Mouse (Mus musculus): ENCODE data around the gene Emc4. TPM values are rescaled to one million over a fixed set of nuclear protein-coding genes. Genes with fewer than 3 reads are reported as not detected.

The Emc4 gene
- polyA plus RNA-seq (2014; fragmentation: Nextera tagmentation; extraction: Ambion mirVana) = 180 and 217 TPM in 2 replicates

- Histone ChIP-seq H3K9me3 (ENCODE audit: control insufficient read depth, low read length) (no peaks in the 10 kb centered on the region), H3K9ac (replicated peaks; ENCODE audit: low read depth, low read length) (peak within 1 kb of the TSS; percentile 51), H3K27ac (ENCODE audit: low read depth, low read length) (peak within 1 kb of the TSS; percentile 85), H3K36me3 (ENCODE audit: control insufficient read depth, insufficient read depth, low read length) (0 out of 2 replicates have a peak, but pooled peaks cover 3% of the 10 kb centered on the region), H3K4me3 (ENCODE audit: low read depth, low read length) (peak within 1 kb of the TSS; percentile 58), H3K27me3 (ENCODE audit: control insufficient read depth, insufficient read depth, low read length) (no peaks in the 10 kb centered on the region), H3K4me1 (ENCODE audit: control insufficient read depth, insufficient read depth, low read length) (peaks cover 11% of the 10 kb centered on the region; the same call in 1 of the 2 replicates), H3K4me2 (ENCODE audit: low read depth, low read length) (peak within 1 kb of the TSS; percentile 77)
- ATAC-seq (ENCODE audit: low read depth) = peak; percentile 92
- 2% methylated on average over 46 of the region's 46 CpGs for WGBS
Measured at GRCm38 (mm10) chr2:112367726-112368673, at the start of gene Emc4. Gene Emc4 (minus strand): TSS chr2:112368027.

GRCm38 (mm10) chr2:112407030-112407429 is 39.2 kb upstream of the Emc4 start:
- no peak for ATAC-seq (ENCODE audit: low read depth)
- no peaks in the 10 kb centered on the region for H3K4me1 ChIP-seq (ENCODE audit: control insufficient read depth, insufficient read depth, low read length)
- H3K27ac ChIP-seq (ENCODE audit: low read depth, low read length) = no peak overlapping the region
- WGBS = 92% methylated on average over 3 of the region's 3 CpGs
- no peaks in the 10 kb centered on the region for H3K27me3 ChIP-seq (ENCODE audit: control insufficient read depth, insufficient read depth, low read length)
- peaks cover 13% of the 10 kb centered on the region; the same call in 1 of the 2 replicates for H3K36me3 ChIP-seq (ENCODE audit: control insufficient read depth, insufficient read depth, low read length)
- H3K4me2 ChIP-seq (ENCODE audit: low read depth, low read length) = no peak overlapping the region
- H3K4me3 ChIP-seq (ENCODE audit: low read depth, low read length) = no peak overlapping the region
- no peak overlapping the region for H3K9ac ChIP-seq (replicated peaks; ENCODE audit: low read depth, low read length)
- no peaks in the 10 kb centered on the region for H3K9me3 ChIP-seq (ENCODE audit: control insufficient read depth, low read length)

- H3K36me3 ChIP-seq (ENCODE audit: control insufficient read depth, insufficient read depth, low read length) = no peaks in the 10 kb centered on the region
- H3K4me2 ChIP-seq (ENCODE audit: low read depth, low read length) = no peak overlapping the region
- no peaks in the 10 kb centered on the region for H3K4me1 ChIP-seq (ENCODE audit: control insufficient read depth, insufficient read depth, low read length)
- 78% methylated on average over 1 of the region's 1 CpGs for WGBS
- no peak overlapping the region for H3K27ac ChIP-seq (ENCODE audit: low read depth, low read length)
- H3K9me3 ChIP-seq (ENCODE audit: control insufficient read depth, low read length) = no peaks in the 10 kb centered on the region
- no peaks in the 10 kb centered on the region for H3K27me3 ChIP-seq (ENCODE audit: control insufficient read depth, insufficient read depth, low read length)
- no peak for ATAC-seq (ENCODE audit: low read depth)
- H3K4me3 ChIP-seq (ENCODE audit: low read depth, low read length) = no peak overlapping the region
- H3K9ac ChIP-seq (replicated peaks; ENCODE audit: low read depth, low read length) = no peak overlapping the region
Measured at GRCm38 (mm10) chr2:112396649-112397048, 28.8 kb upstream of the Emc4 start.

GRCm38 (mm10) chr2:112393958-112394357 is 26.1 kb upstream of the Emc4 start:
- Histone ChIP-seq H3K9me3 (ENCODE audit: control insufficient read depth, low read length) (no peaks in the 10 kb centered on the region), H3K27ac (ENCODE audit: low read depth, low read length) (no peak overlapping the region), H3K4me3 (ENCODE audit: low read depth, low read length) (no peak overlapping the region), H3K4me1 (ENCODE audit: control insufficient read depth, insufficient read depth, low read length) (no peaks in the 10 kb centered on the region), H3K4me2 (ENCODE audit: low read depth, low read length) (no peak overlapping the region), H3K9ac (replicated peaks; ENCODE audit: low read depth, low read length) (no peak overlapping the region), H3K36me3 (ENCODE audit: control insufficient read depth, insufficient read depth, low read length) (no peaks in the 10 kb centered on the region), H3K27me3 (ENCODE audit: control insufficient read depth, insufficient read depth, low read length) (no peaks in the 10 kb centered on the region)
- no peak for ATAC-seq (ENCODE audit: low read depth)

- Histone ChIP-seq H3K9ac (replicated peaks; ENCODE audit: low read depth, low read length) (no peak overlapping the region), H3K27ac (ENCODE audit: low read depth, low read length) (no peak overlapping the region), H3K27me3 (ENCODE audit: control insufficient read depth, insufficient read depth, low read length) (no peaks in the 10 kb centered on the region), H3K4me2 (ENCODE audit: low read depth, low read length) (no peak overlapping the region), H3K4me1 (ENCODE audit: control insufficient read depth, insufficient read depth, low read length) (no peaks in the 10 kb centered on the region), H3K9me3 (ENCODE audit: control insufficient read depth, low read length) (no peaks in the 10 kb centered on the region), H3K4me3 (ENCODE audit: low read depth, low read length) (no peak overlapping the region), H3K36me3 (ENCODE audit: control insufficient read depth, insufficient read depth, low read length) (no peaks in the 10 kb centered on the region)
- no peak for ATAC-seq (ENCODE audit: low read depth)
- WGBS = 87% methylated on average over 1 of the region's 1 CpGs
Measured at GRCm38 (mm10) chr2:112392689-112393088, 24.9 kb upstream of the Emc4 start.

- H3K27ac ChIP-seq (ENCODE audit: low read depth, low read length) = no peak overlapping the region
Measured at GRCm38 (mm10) chr2:112391346-112392000, 23.6 kb upstream of the Emc4 start.

GRCm38 (mm10) chr2:112390843-112391242 is 23.0 kb upstream of the Emc4 start:
- H3K27me3 ChIP-seq (ENCODE audit: control insufficient read depth, insufficient read depth, low read length) = no peaks in the 10 kb centered on the region
- WGBS = 83% methylated on average over 5 of the region's 5 CpGs
- no peaks in the 10 kb centered on the region for H3K4me1 ChIP-seq (ENCODE audit: control insufficient read depth, insufficient read depth, low read length)
- no peak overlapping the region for H3K27ac ChIP-seq (ENCODE audit: low read depth, low read length)
- no peak for ATAC-seq (ENCODE audit: low read depth)
- H3K4me2 ChIP-seq (ENCODE audit: low read depth, low read length) = no peak overlapping the region
- H3K4me3 ChIP-seq (ENCODE audit: low read depth, low read length) = no peak overlapping the region
- H3K36me3 ChIP-seq (ENCODE audit: control insufficient read depth, insufficient read depth, low read length) = no peaks in the 10 kb centered on the region
- H3K9ac ChIP-seq (replicated peaks; ENCODE audit: low read depth, low read length) = no peak overlapping the region
- H3K9me3 ChIP-seq (ENCODE audit: control insufficient read depth, low read length) = no peaks in the 10 kb centered on the region

More at GRCm38 (mm10) chr2:112391346-112392000, 23.6 kb upstream of the Emc4 start:
- Histone ChIP-seq H3K36me3 (ENCODE audit: control insufficient read depth, insufficient read depth, low read length) (no peaks in the 10 kb centered on the region), H3K4me3 (ENCODE audit: low read depth, low read length) (no peak overlapping the region), H3K4me2 (ENCODE audit: low read depth, low read length) (no peak overlapping the region), H3K9ac (replicated peaks; ENCODE audit: low read depth, low read length) (no peak overlapping the region), H3K9me3 (ENCODE audit: control insufficient read depth, low read length) (no peaks in the 10 kb centered on the region), H3K27me3 (ENCODE audit: control insufficient read depth, insufficient read depth, low read length) (no peaks in the 10 kb centered on the region), H3K4me1 (ENCODE audit: control insufficient read depth, insufficient read depth, low read length) (no peaks in the 10 kb centered on the region)
- ATAC-seq (ENCODE audit: low read depth) = no peak
- 93% methylated on average over 4 of the region's 4 CpGs for WGBS

GRCm38 (mm10) chr2:112381219-112381618 is 13.4 kb upstream of the Emc4 start:
- Histone ChIP-seq H3K27ac (ENCODE audit: low read depth, low read length) (no peak overlapping the region), H3K4me1 (ENCODE audit: control insufficient read depth, insufficient read depth, low read length) (peaks cover 9% of the 10 kb centered on the region), H3K36me3 (ENCODE audit: control insufficient read depth, insufficient read depth, low read length) (no peaks in the 10 kb centered on the region), H3K9me3 (ENCODE audit: control insufficient read depth, low read length) (no peaks in the 10 kb centered on the region), H3K27me3 (ENCODE audit: control insufficient read depth, insufficient read depth, low read length) (no peaks in the 10 kb centered on the region), H3K9ac (replicated peaks; ENCODE audit: low read depth, low read length) (no peak overlapping the region), H3K4me3 (ENCODE audit: low read depth, low read length) (no peak overlapping the region), H3K4me2 (ENCODE audit: low read depth, low read length) (no peak overlapping the region)
- no peak for ATAC-seq (ENCODE audit: low read depth)
- 97% methylated on average over 1 of the region's 1 CpGs for WGBS

- H3K9me3 ChIP-seq (ENCODE audit: control insufficient read depth, low read length) = no peaks in the 10 kb centered on the region
- no peak for ATAC-seq (ENCODE audit: low read depth)
- no peak overlapping the region for H3K27ac ChIP-seq (ENCODE audit: low read depth, low read length)
- 48% methylated on average over 8 of the region's 8 CpGs for WGBS
- H3K4me1 ChIP-seq (ENCODE audit: control insufficient read depth, insufficient read depth, low read length) = peaks cover 9% of the 10 kb centered on the region
- H3K4me3 ChIP-seq (ENCODE audit: low read depth, low read length) = peak overlapping the region; percentile 93
- H3K9ac ChIP-seq (replicated peaks; ENCODE audit: low read depth, low read length) = peak overlapping the region; percentile 98; the same call in 1 of the 2 replicates
- H3K27me3 ChIP-seq (ENCODE audit: control insufficient read depth, insufficient read depth, low read length) = no peaks in the 10 kb centered on the region
- no peaks in the 10 kb centered on the region for H3K36me3 ChIP-seq (ENCODE audit: control insufficient read depth, insufficient read depth, low read length)
- peak overlapping the region; percentile 78 for H3K4me2 ChIP-seq (ENCODE audit: low read depth, low read length)
Measured at GRCm38 (mm10) chr2:112380131-112380530, 12.3 kb upstream of the Emc4 start.
